Mouse (Mus musculus) thymus, postnatal 25 days (tissue): ENCODE results near the gene Cspg4.
"Not testable (repeated sequence)": the region's sequence is repeated elsewhere in the genome, so short reads cannot be mapped to it uniquely, and the experiment has no call there.

Experiments
- DNase-seq: peaks from one replicate; pipeline ENCODE4 v3.0.0; 2022

Cspg4 gene

DNA sequence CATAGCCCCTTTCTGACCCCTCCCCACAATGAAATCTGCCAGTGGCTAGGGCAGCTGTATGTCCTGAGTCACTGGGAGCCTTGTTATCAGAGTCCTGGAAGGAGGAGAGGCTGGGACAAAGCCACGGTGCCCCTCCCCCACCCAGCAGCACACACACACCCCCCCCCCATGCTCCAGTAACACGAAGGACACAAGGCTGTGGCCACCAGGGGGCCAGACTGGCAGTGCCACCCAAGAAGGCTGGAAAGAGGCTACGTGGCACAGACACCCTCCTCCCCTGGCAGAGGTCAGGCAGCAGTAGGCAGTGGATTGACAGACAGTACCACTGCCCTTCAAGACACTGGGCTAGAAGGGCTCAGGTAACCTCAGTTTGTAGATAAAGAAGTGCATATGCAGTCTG, 29.2 kb downstream of the Cspg4 start:
- DNase-seq: no peak

DNA sequence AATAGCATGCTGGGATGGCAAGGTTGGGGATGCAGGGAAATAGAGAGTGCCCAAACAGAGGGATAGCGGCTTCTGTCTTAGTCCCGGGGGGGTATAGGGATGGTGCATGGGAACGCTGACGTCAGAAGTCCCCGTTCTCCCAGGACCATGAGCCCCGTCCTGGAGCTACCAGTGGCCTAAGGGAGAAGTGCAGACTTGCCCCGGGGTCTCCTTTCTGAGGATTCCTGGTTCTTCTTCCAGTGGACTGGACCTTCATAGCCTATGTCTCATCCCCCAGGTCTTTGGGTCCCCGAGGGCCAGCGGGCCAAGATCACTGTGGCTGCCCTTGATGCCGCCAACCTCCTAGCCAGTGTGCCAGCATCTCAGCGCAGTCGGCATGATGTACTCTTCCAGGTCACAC, 31.9 kb downstream of the Cspg4 start:
- no peak for DNase-seq

DNA sequence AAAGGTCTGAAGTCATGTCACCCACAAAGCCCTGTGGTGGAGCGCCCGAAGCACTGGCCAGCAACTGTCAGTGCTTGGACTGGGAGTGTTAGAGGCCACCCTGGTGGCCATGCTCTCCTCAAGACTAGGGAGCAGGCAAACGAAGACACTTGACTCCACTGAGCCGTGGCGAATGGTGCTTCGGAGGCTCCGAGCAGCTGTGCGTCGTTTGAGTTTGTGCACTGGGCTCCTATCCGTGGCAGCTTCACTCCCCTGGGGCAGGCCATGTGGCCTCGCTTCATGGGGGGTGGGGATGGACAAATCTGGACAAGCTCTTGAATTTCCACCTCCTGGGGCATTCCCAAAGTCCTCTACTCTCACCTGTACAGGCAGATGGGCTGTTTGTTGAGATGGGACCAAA, 34.6 kb downstream of the Cspg4 start:
- DNase-seq: no peak

DNA sequence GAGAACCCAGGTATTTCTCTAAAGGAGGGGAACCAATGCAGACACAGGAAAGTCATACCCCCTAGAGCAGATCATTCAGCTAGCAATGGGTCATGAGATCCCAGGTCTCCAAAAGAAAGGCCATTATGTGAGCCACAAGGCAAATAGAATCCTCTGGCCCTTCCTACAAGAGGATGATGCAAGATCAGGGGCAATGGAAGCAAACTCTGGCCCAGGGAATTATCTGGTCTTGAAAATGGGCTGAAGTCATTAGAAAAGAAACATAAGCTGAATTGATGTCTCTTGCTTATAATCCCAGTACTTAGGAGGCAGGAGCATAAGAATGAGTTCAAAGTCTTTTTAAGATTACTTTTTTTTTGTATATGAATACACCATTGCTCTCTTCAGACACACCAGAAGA, 35.2 kb downstream of the Cspg4 start:
- DNase-seq: no peak

DNA sequence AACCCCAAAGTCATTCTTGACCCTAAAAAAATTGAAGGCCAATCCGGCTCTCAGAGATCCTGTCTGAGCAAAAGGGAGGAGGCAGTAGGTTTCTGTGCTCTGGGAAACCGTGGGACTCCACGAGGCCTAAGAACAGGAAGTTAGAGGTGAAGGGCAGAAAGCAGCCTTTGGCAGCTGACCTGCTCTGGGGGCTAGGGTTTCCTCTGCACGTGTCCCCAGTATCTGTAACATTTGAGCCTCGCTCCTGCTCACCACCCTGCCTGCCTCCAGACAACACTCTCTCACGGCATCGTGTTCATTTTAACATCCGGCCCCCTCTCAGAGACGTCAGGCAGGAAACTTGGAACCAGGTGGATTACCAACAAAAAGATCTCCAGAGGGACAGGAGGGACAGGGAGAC, 35.7 kb downstream of the Cspg4 start:
- peak; percentile 11 for DNase-seq

DNA sequence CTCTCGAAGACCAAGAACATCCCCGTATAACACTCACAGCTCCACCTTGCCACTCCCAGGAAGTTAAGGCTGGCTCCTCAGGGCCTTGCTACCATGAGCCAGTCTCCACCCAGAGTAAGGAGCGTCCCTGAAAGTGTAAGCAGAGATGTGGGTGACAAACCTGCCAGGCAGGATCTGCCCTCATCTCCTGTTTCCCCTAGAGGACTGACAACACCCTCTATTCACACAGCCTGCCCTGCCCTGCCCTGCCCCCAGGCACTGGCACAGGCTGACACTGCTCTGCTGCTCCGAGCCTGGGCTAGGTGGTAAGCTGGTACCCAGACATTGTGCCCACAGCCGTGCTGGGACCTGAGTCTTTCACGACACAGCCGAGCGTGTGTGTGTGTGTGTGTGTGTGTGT, 36.4 kb downstream of the Cspg4 start:
- no peak for DNase-seq

DNA sequence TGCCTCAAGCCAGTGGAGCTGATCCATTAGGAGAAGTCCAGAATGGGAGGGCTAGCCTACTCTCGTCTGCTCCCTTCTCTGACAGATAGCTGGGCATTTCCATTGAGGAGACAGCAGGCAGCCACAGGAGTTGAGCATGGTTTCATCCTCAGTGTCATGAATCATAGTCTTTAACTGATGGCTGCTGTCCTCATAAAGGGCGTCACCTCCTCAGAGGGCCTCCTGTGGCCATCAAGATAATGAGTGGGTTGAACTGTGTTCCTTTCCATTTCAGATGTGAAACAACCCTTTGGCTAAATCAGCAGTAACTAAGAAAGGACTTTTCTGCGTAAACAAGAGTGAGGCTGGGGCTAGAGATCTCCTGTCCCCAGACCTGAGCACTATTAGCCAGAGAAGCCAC, 38.8 kb downstream of the Cspg4 start:
- DNase-seq: no peak

DNA sequence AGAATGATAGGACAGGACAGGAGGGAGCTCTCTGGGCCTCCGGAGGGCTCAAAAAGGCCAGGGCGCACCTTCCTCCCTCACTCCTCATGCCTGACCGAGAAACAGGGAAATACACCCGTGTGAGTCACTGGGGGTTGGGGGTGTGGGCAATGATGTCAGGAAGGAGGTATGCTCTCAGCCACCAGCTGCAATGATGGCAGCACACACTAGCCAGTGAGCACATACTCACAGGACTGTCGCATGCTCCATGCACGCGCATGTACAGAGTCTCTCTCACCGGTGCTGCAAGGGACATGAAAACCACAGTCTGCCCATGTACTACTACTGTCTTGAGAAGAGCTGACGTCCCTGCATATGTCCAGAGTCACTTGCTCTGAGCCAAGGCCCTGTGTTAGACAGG, 42.7 kb downstream of the Cspg4 start:
- DNase-seq: no peak

DNA sequence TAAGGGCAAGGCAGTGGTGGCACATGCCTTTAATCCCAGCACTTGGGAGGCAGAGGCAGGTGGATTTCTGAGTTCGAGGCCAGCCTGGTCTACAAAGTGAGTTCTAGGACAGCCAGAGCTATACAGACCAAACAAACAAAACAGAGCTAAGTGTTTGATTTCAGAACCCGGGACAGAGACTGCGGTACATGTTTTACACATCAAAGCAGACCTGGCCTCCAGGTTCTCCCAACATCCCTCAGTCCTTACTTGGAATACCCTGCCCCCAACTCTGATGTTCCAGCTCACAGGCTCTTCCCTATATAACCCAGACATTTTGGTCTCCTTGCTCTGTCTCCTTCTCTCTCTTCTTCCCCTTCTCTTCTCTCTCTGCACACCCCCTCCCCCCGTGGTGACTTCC, 45.2 kb downstream of the Cspg4 start:
- not testable (repeated sequence) for DNase-seq

DNA sequence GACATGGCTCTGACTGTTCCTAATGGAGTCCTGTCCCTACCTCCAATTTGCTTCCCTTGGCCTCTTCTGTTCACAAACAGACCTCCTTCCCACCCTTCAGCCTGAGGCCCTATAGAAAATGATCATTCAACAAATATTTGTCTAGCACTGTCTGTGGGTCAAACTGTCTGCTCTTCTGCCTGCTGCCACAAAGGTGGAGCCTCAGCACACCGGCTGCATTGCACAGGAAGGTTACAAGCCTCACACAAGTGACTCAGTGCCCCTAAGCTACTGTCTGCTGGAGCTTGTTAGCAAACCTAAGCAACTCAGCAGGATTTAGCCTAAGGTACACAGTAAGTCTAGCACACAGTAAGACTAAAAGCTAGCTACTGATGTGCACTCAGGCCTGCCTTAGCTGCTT, 46.2 kb downstream of the Cspg4 start:
- no peak for DNase-seq

DNA sequence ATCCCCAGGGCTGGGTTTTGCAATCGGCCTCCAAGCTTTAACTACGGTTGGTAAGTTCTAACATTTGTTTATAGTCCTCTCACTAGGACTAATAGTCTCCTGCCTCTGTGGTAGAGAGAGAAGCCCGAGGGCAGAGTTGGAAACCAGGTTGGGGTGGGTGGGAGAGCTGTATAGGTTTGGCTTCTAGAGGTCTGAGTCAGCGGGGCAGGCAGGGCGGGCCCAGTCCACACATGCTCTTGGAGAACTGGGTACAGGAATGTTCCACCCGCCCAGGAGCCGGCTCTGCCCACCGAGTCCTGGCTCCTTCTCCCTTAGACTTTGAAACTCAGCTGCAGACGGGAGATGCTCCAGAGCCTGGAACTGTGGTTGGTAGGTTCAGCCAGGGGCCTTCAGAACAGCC, 49.2 kb downstream of the Cspg4 start:
- no peak for DNase-seq

DNA sequence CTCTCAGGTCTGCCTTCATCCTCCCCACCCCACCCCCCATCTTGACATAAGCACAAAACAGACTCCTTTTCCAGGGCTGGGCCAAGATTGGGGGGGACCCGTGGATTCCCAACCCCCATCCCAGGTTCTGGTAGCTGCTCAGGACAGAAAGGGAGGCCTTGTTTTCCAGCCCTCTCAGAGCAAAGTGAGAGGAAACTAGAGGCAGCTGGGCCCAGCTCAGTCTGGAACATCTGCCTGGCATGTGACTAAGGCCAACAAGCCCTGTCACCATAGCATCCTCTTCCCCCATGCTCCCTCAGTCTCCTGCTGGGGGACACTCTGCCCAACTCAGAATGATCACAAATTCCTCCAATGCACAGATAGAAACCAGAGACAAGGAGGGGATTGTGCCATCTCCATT, 50.3 kb downstream of the Cspg4 start:
- no peak for DNase-seq

DNA sequence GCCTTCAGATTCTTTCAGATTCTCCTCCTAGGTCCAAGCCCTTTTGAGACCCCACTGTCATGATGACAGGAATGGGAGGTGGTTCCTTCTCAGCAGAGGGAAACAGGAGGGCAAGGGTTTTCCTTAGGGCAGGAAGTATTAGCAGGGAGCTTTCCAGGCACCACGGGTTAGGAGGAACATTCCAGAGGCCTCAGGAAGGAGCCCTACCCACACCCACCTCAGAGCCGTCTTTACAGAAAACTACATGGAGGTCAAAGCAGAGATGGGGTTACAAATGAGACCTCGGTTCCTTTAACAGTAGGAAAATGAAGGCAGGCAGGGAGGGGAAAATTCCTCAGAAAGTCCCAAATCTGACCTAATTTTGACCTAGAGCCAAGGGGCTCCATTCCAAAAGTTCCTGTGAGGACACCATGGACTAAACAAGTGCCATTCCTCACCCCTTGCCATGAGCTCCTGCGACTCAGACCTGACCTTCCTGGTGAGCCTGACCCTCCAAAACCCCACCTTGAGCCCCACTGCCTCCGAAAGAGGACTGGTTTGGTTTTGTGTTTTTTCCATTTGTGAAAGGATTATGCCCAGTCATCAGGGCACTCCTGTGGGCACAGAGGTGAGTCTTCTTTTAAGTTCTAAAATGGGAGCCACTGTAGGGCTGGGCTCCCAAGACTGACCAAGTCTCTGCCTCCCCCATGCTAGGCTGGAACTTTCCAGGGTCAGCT, 51.0 kb downstream of the Cspg4 start:
- no peak for DNase-seq

DNA sequence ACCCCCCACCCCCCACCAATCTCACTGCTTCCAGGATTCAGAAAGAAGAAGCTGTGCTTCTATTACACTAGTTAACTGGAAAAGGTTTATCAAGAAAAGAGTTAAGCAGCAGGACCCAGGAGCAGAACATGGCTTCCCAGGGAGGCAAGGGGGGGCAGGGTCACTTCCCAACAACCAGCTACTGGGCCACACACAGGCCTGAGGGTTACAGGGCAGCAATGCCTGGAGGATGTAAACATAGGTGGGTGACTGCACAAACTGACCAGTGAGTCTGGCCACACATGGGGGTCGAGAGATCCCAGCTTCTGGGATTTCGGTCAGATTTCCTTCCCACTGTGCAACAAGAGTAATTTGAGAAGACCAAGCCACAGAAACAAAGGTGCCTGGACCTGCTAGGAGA, 52.3 kb downstream of the Cspg4 start:
- no peak for DNase-seq

DNA sequence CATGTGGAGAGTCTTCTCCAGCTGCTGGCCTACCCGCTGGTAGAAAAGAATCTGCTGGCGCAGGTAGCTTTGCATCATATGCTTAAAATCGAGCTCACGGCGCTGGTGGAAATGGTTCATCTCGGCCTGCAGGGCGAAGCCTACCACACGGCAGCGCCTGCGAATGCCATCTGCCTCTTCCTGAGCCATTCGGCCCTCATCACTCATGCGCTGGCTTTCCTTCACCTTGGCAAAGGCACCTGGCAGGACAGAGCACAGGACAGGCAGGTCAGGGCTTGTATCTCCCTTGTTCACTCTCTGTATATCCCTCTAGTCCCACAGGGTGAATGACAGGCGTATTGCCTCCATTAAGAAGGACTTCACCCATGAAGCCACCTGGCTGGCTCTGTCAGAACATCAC, 53.6 kb downstream of the Cspg4 start:
- DNase-seq: no peak

DNA sequence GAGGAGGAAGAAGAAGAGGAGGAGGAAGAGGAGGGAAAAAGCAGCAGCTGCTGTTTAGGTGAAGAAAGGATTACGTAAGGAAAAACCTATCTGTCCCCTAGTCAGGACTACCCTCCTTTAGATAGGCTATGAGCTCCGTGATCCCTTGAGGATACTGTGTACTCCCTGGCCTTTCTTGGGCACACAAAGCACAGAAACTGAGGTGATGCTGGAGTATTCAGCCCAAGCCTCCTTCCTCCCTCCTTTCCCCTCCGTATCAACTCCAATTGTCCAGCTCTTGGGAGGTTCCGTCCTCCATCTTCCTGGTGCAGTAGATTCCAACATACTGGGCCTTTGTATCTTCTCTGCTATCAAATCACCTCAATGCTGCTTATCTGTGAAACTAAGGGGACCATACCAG, 57.9 kb downstream of the Cspg4 start:
- no peak for DNase-seq

DNA sequence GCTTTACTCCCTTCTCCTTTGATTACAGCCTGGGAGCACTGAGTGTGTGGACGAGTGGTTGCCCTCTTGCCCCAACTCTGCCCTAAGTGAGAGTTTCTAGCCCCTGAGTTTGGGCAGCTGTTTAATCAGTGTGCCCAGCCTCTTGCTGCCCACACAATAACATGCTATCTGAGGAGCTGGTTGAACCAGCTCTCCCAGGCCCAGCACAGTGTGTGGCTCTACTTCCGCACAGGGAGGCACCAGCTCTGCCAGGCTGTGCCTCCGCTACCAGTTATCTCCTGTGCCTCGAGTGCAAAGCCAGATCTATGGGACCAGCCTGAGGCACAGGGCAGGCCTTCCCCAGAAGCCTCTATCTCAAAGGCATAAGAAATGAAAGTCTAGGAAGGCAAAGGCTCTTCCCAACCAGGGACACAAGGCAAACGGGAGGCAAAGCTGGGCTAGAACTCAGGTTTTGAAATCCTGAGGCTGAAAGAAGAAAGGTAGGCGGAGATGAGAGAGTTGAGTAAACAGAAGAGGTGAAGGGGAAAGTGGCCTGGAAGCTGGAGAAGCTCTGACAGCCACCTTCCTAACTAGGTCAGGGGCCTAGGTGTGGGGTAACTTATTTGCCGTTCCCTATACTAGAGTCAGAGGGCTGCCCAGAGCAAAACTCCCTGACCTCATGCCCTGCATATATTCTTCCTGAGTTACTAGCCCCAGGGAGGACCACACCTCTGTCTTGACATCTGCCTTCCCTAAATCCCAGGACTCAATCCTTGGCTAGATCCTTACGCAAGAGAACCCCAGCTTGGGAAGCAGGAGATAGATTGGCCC, 59.2 kb downstream of the Cspg4 start:
- no peak for DNase-seq

DNA sequence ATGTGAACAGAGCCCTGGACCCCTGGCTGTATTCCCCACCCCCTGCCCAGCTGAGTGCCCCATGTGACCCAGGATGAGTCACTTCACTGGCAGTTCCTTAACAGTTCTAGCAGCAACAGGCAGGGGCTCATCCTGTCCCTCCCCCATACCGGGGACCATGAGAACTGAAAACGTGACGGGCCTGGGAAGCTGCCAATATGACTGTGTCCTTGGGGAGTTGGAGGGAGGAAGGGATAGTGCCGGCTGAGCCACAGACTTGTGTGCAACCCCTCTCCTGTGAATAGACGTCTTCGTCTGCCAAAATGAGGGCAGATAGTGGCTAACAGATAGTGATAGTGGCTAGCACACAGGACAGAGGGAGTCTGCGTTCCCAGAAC, 59.8 kb downstream of the Cspg4 start:
- no peak for DNase-seq

DNA sequence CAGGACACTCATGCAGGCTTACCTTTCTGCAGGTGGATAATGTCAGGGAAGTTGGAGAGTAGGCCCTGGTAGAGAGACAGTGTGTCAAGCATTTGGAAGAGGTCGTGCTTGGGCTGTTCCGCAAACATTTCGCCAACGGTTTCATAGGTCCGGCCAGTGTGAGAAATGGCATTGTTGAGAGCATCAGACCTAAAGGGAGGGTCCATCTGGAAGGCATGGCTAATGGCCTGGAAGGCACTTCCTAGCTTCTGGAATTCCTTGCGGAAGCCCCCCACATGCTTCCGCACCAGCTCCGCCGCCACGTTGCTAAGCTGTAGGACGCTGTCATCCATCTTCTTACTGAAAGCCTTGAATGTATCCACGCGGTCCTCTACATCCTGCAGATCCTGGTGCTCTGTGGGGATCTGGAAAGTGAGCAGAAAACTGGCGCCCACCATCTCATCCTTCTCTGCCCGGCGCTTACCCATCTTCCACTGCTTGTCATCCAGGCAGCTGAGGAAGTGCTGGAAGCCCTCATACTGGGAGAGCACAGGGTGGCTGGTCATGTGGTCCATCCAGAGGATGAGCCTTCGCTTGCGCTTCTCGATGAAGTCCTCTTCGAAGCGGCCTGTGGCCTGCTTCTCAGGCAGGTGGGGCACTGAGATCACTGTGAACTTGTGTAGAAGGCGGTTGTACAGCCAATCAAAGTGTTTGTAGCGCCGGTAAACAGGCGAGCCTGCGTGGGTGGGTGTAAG, 60.6 kb downstream of the Cspg4 start:
- no peak for DNase-seq

DNA sequence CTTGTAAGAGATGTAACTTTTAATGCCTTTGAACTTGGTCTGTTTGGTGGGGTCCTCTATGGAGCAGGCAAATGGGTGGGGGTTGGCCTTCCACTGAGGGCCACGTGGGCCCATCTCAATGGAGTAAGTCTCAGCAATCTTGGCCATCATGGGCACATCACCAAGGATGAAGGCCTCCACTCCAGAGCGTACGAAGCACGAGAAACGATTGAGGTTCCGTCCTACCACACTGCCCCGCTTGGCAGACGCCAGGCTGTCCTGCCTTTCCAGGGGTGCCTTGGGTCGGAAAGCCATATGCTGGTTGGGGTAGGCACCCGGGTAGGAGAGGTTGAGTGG, 61.2 kb downstream of the Cspg4 start:
- DNase-seq: no peak

DNA sequence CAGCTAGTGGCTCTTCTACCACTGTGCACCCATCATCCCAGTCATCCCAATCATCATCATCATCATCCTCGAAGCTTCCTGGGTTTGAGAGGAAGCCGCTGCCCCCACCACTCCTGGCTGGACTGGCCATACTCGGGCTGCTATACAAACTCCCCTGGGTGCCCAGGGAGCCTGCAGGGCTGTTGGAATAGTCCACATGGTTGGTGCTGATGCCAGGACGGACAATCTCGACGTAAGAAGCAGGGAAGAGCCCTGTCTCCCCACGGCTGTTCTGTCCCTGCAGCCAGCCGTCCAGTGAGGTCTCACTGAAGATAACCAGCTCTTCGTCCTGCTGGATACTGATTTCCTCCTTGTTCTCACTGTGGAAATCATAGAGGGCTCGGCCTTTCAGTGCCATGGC, 61.6 kb downstream of the Cspg4 start:
- no peak for DNase-seq

DNA sequence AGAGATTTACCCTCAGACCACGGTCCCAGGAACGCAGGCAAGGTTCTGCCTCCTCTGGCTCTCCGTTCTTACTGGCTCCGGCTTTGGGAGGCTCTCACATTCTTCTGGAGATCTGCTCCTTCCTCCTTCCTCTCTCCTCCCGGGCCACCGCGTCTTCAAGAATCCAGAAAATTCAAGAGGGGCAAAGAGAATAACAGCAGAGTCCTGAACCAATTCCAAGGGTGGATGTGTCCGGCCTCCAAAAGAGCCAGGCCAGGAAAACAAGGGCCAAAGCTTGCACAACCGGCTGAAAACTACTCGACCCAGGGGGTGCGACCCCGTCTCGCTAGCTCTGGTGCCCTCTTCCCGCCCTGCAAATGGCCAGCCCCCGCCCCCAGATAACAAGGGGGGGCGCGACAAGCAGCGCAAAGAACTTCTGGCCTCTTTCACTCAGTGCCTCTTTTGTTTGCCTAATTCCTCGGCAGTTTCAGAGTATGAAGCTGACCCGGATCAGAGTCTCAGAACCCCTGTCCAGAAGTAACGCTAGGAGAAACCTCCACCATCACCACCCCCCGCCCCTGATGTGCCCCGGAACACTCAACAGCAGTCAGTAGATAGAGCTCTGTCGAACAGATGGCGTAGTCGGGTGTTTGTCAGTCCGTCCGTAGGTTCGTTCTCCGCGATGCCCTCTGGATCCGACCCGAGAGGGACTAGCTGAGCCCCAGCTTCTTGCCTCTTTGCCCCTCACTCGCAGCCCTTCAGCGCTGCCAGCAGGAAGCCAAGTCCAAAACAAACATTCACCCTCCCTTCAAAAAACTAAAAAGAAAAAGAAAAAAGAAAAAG, 62.6 kb downstream of the Cspg4 start:
- peak; percentile 43 for DNase-seq
